In the genomic region with DNA sequence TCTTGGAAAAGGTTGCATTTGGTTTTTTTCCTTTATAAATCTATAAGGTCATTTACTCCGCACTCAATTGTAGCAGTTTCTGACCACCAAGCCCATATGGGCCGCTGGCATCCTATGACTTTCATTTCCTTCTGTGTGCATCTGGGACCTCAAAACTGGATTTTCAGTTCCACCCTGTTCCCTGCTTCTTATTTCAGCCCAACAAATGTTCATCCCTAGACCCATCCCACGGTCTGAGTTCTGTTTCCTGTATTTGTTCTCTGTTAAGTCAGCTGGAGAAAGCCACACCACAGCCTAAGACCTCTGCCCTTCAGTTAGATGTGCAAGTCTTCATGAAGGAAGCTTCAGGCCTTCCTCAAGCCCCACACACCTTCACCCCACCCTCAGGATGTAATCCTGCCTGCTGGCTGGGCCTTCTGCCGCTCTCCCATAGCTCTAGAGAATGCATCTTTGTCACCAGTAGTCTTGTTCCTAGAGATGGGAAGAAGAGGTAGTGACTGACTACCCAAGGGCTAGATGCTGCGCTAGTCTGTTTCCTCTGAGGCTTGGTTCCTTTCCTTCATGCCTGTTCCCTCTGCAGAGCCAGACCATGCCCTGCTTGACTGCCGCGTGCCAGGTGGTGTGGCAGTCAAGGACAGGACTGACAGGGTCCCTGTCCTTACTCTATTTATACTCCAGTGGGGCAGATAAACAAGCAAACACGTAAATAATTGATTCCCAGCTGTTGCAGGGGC, we compare ENCODE assay signal across 14 mouse cellular contexts. TPM values are rescaled to one million over a fixed set of nuclear protein-coding genes. Genes with fewer than 3 reads are reported as not detected.
DNase-seq lines count a peak whose midpoint lies in the region; ATAC-seq and TF ChIP-seq lines count a peak whose summit lies in the region.
"Had no signal": no experiment of that assay in that cellular context is flagged by ENCODE, and none has a peak within 500 bp of the region (broad histone marks: within the 10 kb centered on the region; RNA-seq: fewer than 3 reads in every experiment).

No protein-coding gene starts in this region.

- peaks cover 7% of the 10 kb centered on the region for H3K79me2 ChIP-seq in heart, adult 2 months (replicated peaks; ENCODE audit: control insufficient read depth, insufficient read depth, low read length)

- intact Hi-C loops in heart, adult 2 months (cut with DNase I) = loop anchor here (1.0 kb wide), 1 partner anchor 10 kb away; no protein-coding TSS in a partner anchor
- intact Hi-C loops in heart, postnatal 14 days (cut with DNase I) = loop anchor here (5.0 kb wide), 1 partner anchor 57 kb away; no protein-coding TSS in a partner anchor

- H3K4me1 ChIP-seq in heart, adult 2 months (ENCODE audit: control insufficient read depth, insufficient read depth, low read length) = peaks cover 28% of the 10 kb centered on the region
- H3K4me1 ChIP-seq in liver, postnatal 0 days (ENCODE audit: insufficient read depth) = peaks cover 21% of the 10 kb centered on the region
- H3K4me1 ChIP-seq in neural tube, embryonic 13.5 days (replicated peaks) = peaks cover 72% of the 10 kb centered on the region
- peaks cover 4% of the 10 kb centered on the region; the same call in 1 of the 2 replicates for H3K4me1 ChIP-seq in kidney, adult 2 months (ENCODE audit: control insufficient read depth, insufficient read depth, low read length)

- no peak overlapping the region for H3K9ac ChIP-seq in heart, adult 2 months (ENCODE audit: low read depth, low read length)
- no peak overlapping the region for H3K9ac ChIP-seq in liver, postnatal 0 days (replicated peaks)
- 0 out of 2 replicates have a peak overlapping the region, but pooled peaks have one; percentile 31 for H3K9ac ChIP-seq in neural tube, embryonic 13.5 days

- DNase-seq in heart, adult 2 months = peak; percentile 40 to 41
- DNase-seq in heart, postnatal 14 days = no peak
- no peak for DNase-seq in liver, postnatal 0 days
- no peak for DNase-seq in liver
- no peak for DNase-seq in left cerebral cortex, adult 8-10 months (ENCODE audit: low spot score in 2 of 2)
- no peak for DNase-seq in kidney, adult 2 months
- DNase-seq: gastrocnemius, postnatal 36 days; kidney, adult 11 months; layer of hippocampus, postnatal 36 days; lung, postnatal 10 days; retina, postnatal 1 day; thymus, adult 18-20 months had no signal

- no peak for TF ChIP-seq POLR2A in heart, adult 2 months (IDR thresholded peaks at IDR 0.05; ENCODE audit: insufficient read depth, low read depth, low read length)
- no peak for TF ChIP-seq POLR2A in kidney, adult 2 months (IDR thresholded peaks at IDR 0.05; ENCODE audit: low read depth, low read length)

- no peak for TF ChIP-seq CTCF in heart, adult 2 months (IDR thresholded peaks at IDR 0.05)
- no peak for TF ChIP-seq CTCF in liver, postnatal 0 days (IDR thresholded peaks at IDR 0.05; ENCODE audit: low read depth)
- no peak for TF ChIP-seq CTCF in kidney, adult 2 months (conservative IDR thresholded peaks at IDR 0.05; ENCODE audit: insufficient read depth, insufficient read length, low read depth, low read length)

- H3K4me3 ChIP-seq in heart, adult 2 months = no peak overlapping the region
- no peak overlapping the region for H3K4me3 ChIP-seq in liver, postnatal 0 days (ENCODE audit: low read depth, low read length)
- no peak overlapping the region for H3K4me3 ChIP-seq in neural tube, embryonic 13.5 days
- no peak overlapping the region for H3K4me3 ChIP-seq in kidney, adult 2 months (ENCODE audit: insufficient read depth, low read depth, low read length)

- H3K27ac ChIP-seq in heart, adult 2 months = peak overlapping the region; percentile 56
- peak overlapping the region; percentile 41; the same call in 1 of the 2 replicates for H3K27ac ChIP-seq in liver, postnatal 0 days (ENCODE audit: low read depth)
- peak overlapping the region; percentile 52 for H3K27ac ChIP-seq in neural tube, embryonic 13.5 days (replicated peaks)
- H3K27ac ChIP-seq in kidney, adult 2 months (ENCODE audit: insufficient read depth, low read depth, low read length) = no peak overlapping the region

- 37% methylated on average over 8 of the region's 8 CpGs for WGBS in heart, adult 2 months
- WGBS in liver, postnatal 0 days (ENCODE audit: insufficient replicate concordance) = 58% methylated on average over 8 of the region's 8 CpGs
- WGBS in neural tube, embryonic 13.5 days = 56% methylated on average over 8 of the region's 8 CpGs
- 72% methylated on average over 8 of the region's 8 CpGs for WGBS in kidney, adult 2 months

- H3K9me3 ChIP-seq in liver, postnatal 0 days (ENCODE audit: low read length) = no peaks in the 10 kb centered on the region
- H3K9me3 ChIP-seq in neural tube, embryonic 13.5 days = no peaks in the 10 kb centered on the region

- ATAC-seq in liver, postnatal 0 days = no peak
- peak; percentile 73 for ATAC-seq in granulocyte monocyte progenitor cell, adult 5-6 weeks (replicated peaks; ENCODE audit: poor library complexity, severe bottlenecking)
- no peak for ATAC-seq in neural tube, embryonic 13.5 days (ENCODE audit: low read depth)

- H3K4me2 ChIP-seq in liver, postnatal 0 days (ENCODE audit: low read depth, low read length) = no peak overlapping the region
- no peak overlapping the region for H3K4me2 ChIP-seq in neural tube, embryonic 13.5 days

- peaks cover 16% of the 10 kb centered on the region for H3K36me3 ChIP-seq in heart, adult 2 months (ENCODE audit: control insufficient read depth, insufficient read depth, low read length)
- no peaks in the 10 kb centered on the region for H3K36me3 ChIP-seq in liver, postnatal 0 days (replicated peaks; ENCODE audit: insufficient read depth, low read length)
- no peaks in the 10 kb centered on the region for H3K36me3 ChIP-seq in neural tube, embryonic 13.5 days
- H3K36me3 ChIP-seq in kidney, adult 2 months (ENCODE audit: control insufficient read depth, insufficient read depth, low read length) = no peaks in the 10 kb centered on the region

- H3K27me3 ChIP-seq in heart, adult 2 months (ENCODE audit: control insufficient read depth, insufficient read depth, low read length) = no peaks in the 10 kb centered on the region
- no peaks in the 10 kb centered on the region for H3K27me3 ChIP-seq in liver, postnatal 0 days (ENCODE audit: insufficient read depth, low read length)
- no peaks in the 10 kb centered on the region for H3K27me3 ChIP-seq in neural tube, embryonic 13.5 days
- H3K27me3 ChIP-seq in kidney, adult 2 months (replicated peaks; ENCODE audit: control insufficient read depth, insufficient read depth, low read length) = no peaks in the 10 kb centered on the region

- no peak for TF ChIP-seq EP300 in heart, adult 2 months (IDR thresholded peaks at IDR 0.05; ENCODE audit: insufficient read depth, low read depth, low read length)
- TF ChIP-seq EP300 in liver, postnatal 0 days (IDR thresholded peaks at IDR 0.05; ENCODE audit: low read depth) = no peak

RNA-seq across cellular contexts. Expression of a gene that starts 11.3 kb away (rescaled TPM):
- 10 to 100 TPM; 45.1 to 46.7 TPM for total RNA-seq in heart, adult 2 months (2021)
- 35.8 and 48.5 TPM in 2 replicates for polyA plus RNA-seq in heart, adult 2 months (2012; rRNA removed)
- 10 to 100 TPM; 40.5 to 53.6 TPM for total RNA-seq in heart, postnatal 14 days (2021)
- polyA plus RNA-seq in liver, postnatal 0 days (2015; fragmentation: Nextera tagmentation; extraction: Ambion mirVana) = 17.5 and 19.7 TPM in 2 replicates
- 9.3 and 10.7 TPM in 2 replicates for total RNA-seq in granulocyte monocyte progenitor cell, adult 5-6 weeks (2014; fragmentation: Nextera tagmentation)
- 5.0 and 7.0 TPM in 2 replicates for total RNA-seq in granulocyte monocyte progenitor cell, adult 5-6 weeks (2017)
- polyA plus RNA-seq in neural tube, embryonic 13.5 days (2015; fragmentation: Nextera tagmentation; extraction: Ambion mirVana) = 60.4 and 62.5 TPM in 2 replicates
- 100 to 1,000 TPM; 116 to 158 (median 148) TPM for total RNA-seq in left cerebral cortex, adult 8-10 months (2022)
- polyA plus RNA-seq in kidney, adult 2 months (2012; rRNA removed) = 20.5 and 22.9 TPM in 2 replicates

RNA-seq across cellular contexts. Expression of a gene that starts 11.6 kb away (rescaled TPM):
- total RNA-seq in heart, adult 2 months (2021) = 10 to 100 TPM; 22.2 to 26.0 TPM
- polyA plus RNA-seq in heart, adult 2 months (2012; rRNA removed) = 19.2 and 37.5 TPM in 2 replicates
- total RNA-seq in heart, postnatal 14 days (2021) = 10 to 100 TPM; 23.6 to 26.4 TPM
- 27.3 and 27.4 TPM in 2 replicates for polyA plus RNA-seq in liver, postnatal 0 days (2015; fragmentation: Nextera tagmentation; extraction: Ambion mirVana)
- total RNA-seq in granulocyte monocyte progenitor cell, adult 5-6 weeks (2014; fragmentation: Nextera tagmentation) = 43.5 and 55.5 TPM in 2 replicates
- 65.5 and 85.7 TPM in 2 replicates for total RNA-seq in granulocyte monocyte progenitor cell, adult 5-6 weeks (2017)
- 91.5 and 93.0 TPM in 2 replicates for polyA plus RNA-seq in neural tube, embryonic 13.5 days (2015; fragmentation: Nextera tagmentation; extraction: Ambion mirVana)
- 100 to 1,000 TPM; 104 to 116 (median 112) TPM for total RNA-seq in left cerebral cortex, adult 8-10 months (2022)
- polyA plus RNA-seq in kidney, adult 2 months (2012; rRNA removed) = 29.5 and 31.1 TPM in 2 replicates

RNA-seq across cellular contexts. Expression of a gene that starts 51.8 kb away (rescaled TPM):
- total RNA-seq in heart, adult 2 months (2021) = 1 to 10 TPM; 3.9 to 4.9 TPM
- 2.4 and 5.8 TPM in 2 replicates for polyA plus RNA-seq in heart, adult 2 months (2012; rRNA removed)
- total RNA-seq in heart, postnatal 14 days (2021) = 1 to 10 TPM; 3.3 to 6.4 TPM
- polyA plus RNA-seq in liver, postnatal 0 days (2015; fragmentation: Nextera tagmentation; extraction: Ambion mirVana) = 12.4 and 14.2 TPM in 2 replicates
- total RNA-seq in granulocyte monocyte progenitor cell, adult 5-6 weeks (2014; fragmentation: Nextera tagmentation) = 13.1 and 23.0 TPM in 2 replicates
- 20.8 and 32.8 TPM in 2 replicates for total RNA-seq in granulocyte monocyte progenitor cell, adult 5-6 weeks (2017)
- polyA plus RNA-seq in neural tube, embryonic 13.5 days (2015; fragmentation: Nextera tagmentation; extraction: Ambion mirVana) = 19.1 and 20.5 TPM in 2 replicates
- 10 to 100 TPM; 17.7 to 27.2 (median 21.5) TPM for total RNA-seq in left cerebral cortex, adult 8-10 months (2022)
- 2.3 and 2.5 TPM in 2 replicates for polyA plus RNA-seq in kidney, adult 2 months (2012; rRNA removed)

Comparison
In these comparisons a context has a peak if more than half of its experiments do, and no peak if none do; other contexts are left out.
1. DNase-seq: peak in heart, adult 2 months (2 of 2); none in heart, postnatal 14 days (0 of 2), liver, postnatal 0 days (single experiment), liver (single experiment), left cerebral cortex, adult 8-10 months (0 of 2) and kidney, adult 2 months (single experiment).